8 mouse cellular contexts compared by ENCODE assay signal in genomic region chr14:27066171-27066929, GRCm38 (mm10). TPM values are rescaled to one million over a fixed set of nuclear protein-coding genes. Genes with fewer than 3 reads are reported as not detected.
A peak's percentile ranks its signal among the peaks of the same experiment; 100 is the strongest.
DNase-seq lines count a peak whose midpoint lies in the region; ATAC-seq lines count a peak whose summit lies in the region.

No protein-coding gene starts in this region.

- no peak overlapping the region for H3K9ac ChIP-seq in forebrain, embryonic 13.5 days
- no peak overlapping the region for H3K9ac ChIP-seq in hindbrain, embryonic 15.5 days
- H3K9ac ChIP-seq in midbrain, embryonic 11.5 days (ENCODE audit: low read length) = peak overlapping the region; percentile 2; the same call in 1 of the 2 replicates

- 5% methylated on average over 9 of the region's 9 CpGs for WGBS in forebrain, embryonic 13.5 days
- WGBS in hindbrain, embryonic 15.5 days = 16% methylated on average over 9 of the region's 9 CpGs
- WGBS in midbrain, embryonic 11.5 days = 6% methylated on average over 9 of the region's 9 CpGs

- H3K27me3 ChIP-seq in forebrain, embryonic 13.5 days = no peaks in the 10 kb centered on the region
- H3K27me3 ChIP-seq in hindbrain, embryonic 15.5 days = no peaks in the 10 kb centered on the region
- H3K27me3 ChIP-seq in midbrain, embryonic 11.5 days (ENCODE audit: control insufficient read depth, insufficient read depth, low read length) = peaks cover 2% of the 10 kb centered on the region

- H3K9me3 ChIP-seq in forebrain, embryonic 13.5 days (replicated peaks) = no peaks in the 10 kb centered on the region
- no peaks in the 10 kb centered on the region for H3K9me3 ChIP-seq in hindbrain, embryonic 15.5 days
- H3K9me3 ChIP-seq in midbrain, embryonic 11.5 days (ENCODE audit: control insufficient read depth, low read length) = no peaks in the 10 kb centered on the region

- H3K27ac ChIP-seq in forebrain, embryonic 13.5 days = peak overlapping the region; percentile 40; the same call in 1 of the 2 replicates
- no peak overlapping the region for H3K27ac ChIP-seq in hindbrain, embryonic 15.5 days (replicated peaks)
- peak overlapping the region; percentile 64 for H3K27ac ChIP-seq in midbrain, embryonic 11.5 days (ENCODE audit: low read depth, low read length)

- H3K4me3 ChIP-seq in forebrain, embryonic 13.5 days = no peak overlapping the region
- H3K4me3 ChIP-seq in hindbrain, embryonic 15.5 days = no peak overlapping the region
- no peak overlapping the region for H3K4me3 ChIP-seq in midbrain, embryonic 11.5 days (ENCODE audit: low read depth, low read length)

- peak; percentile 18 for DNase-seq in adrenal gland, postnatal 14 days
- no peak for DNase-seq in adrenal gland, postnatal 36 days
- peak; percentile 93 for DNase-seq in midbrain, embryonic 11.5 days (ENCODE audit: low spot score, missing footprints)
- DNase-seq in spleen, postnatal 36 days (ENCODE audit: low spot score in 2 of 2) = no peak
- no peak for DNase-seq in adrenal gland, adult (ENCODE audit: inconsistent age in 2 of 2, low spot score in 1 of 2)

- no peaks in the 10 kb centered on the region for H3K36me3 ChIP-seq in forebrain, embryonic 13.5 days (ENCODE audit: poor library complexity, severe bottlenecking)
- H3K36me3 ChIP-seq in hindbrain, embryonic 15.5 days = no peaks in the 10 kb centered on the region
- H3K36me3 ChIP-seq in midbrain, embryonic 11.5 days (ENCODE audit: control insufficient read depth, insufficient read depth, low read length) = no peaks in the 10 kb centered on the region

- H3K4me2 ChIP-seq in forebrain, embryonic 13.5 days = peak overlapping the region; percentile 32
- no peak overlapping the region for H3K4me2 ChIP-seq in hindbrain, embryonic 15.5 days
- peak overlapping the region; percentile 19; the same call in 1 of the 2 replicates for H3K4me2 ChIP-seq in midbrain, embryonic 11.5 days

- peak; percentile 67; the same call in 1 of the 2 replicates for ATAC-seq in forebrain, embryonic 13.5 days
- ATAC-seq in hindbrain, embryonic 15.5 days (ENCODE audit: low FRiP score, low read depth) = peak; percentile 60; the same call in 1 of the 2 replicates
- ATAC-seq in midbrain, embryonic 11.5 days (ENCODE audit: low FRiP score) = peak; percentile 81
- ATAC-seq in megakaryocyte-erythroid progenitor cell, adult 5-6 weeks (replicated peaks; ENCODE audit: low FRiP score, low TSS enrichment, poor library complexity, severe bottlenecking) = no peak

- peaks cover 45% of the 10 kb centered on the region for H3K4me1 ChIP-seq in forebrain, embryonic 13.5 days
- peaks cover 46% of the 10 kb centered on the region for H3K4me1 ChIP-seq in hindbrain, embryonic 15.5 days (replicated peaks)
- H3K4me1 ChIP-seq in midbrain, embryonic 11.5 days (ENCODE audit: control insufficient read depth, insufficient read depth, low read length) = peaks cover 29% of the 10 kb centered on the region

RNA-seq across cellular contexts. Expression of gene Il17rd, which starts 27.6 kb away (rescaled TPM):
- total RNA-seq in adrenal gland, postnatal 14 days (2021) = 3.6 and 5.2 TPM in 2 replicates
- total RNA-seq in adrenal gland, postnatal 36 days (2021) = 1 to 10 TPM; 2.9 to 3.4 TPM
- polyA plus RNA-seq in forebrain, embryonic 13.5 days (2015; fragmentation: Nextera tagmentation; extraction: Ambion mirVana) = 1.9 and 2.3 TPM in 2 replicates
- 2.7 and 3.2 TPM in 2 replicates for polyA plus RNA-seq in hindbrain, embryonic 15.5 days (2015; fragmentation: Nextera tagmentation; extraction: Ambion mirVana)
- 3.3 and 4.7 TPM in 2 replicates for polyA plus RNA-seq in midbrain, embryonic 11.5 days (2014; fragmentation: Nextera tagmentation; extraction: Ambion mirVana)
- 1.2 TPM in 1 of 2 replicates, not detected in the other for total RNA-seq in megakaryocyte-erythroid progenitor cell, adult 5-6 weeks (2014; fragmentation: Nextera tagmentation)
- total RNA-seq in megakaryocyte-erythroid progenitor cell, adult 5-6 weeks (2017) = not detected in 2 replicates

RNA-seq across cellular contexts. Expression of gene Arhgef3, which starts 48.3 kb away (rescaled TPM):
- 34.2 and 43.5 TPM in 2 replicates for total RNA-seq in adrenal gland, postnatal 14 days (2021)
- 10 to 100 TPM; 29.9 to 44.1 TPM for total RNA-seq in adrenal gland, postnatal 36 days (2021)
- polyA plus RNA-seq in forebrain, embryonic 13.5 days (2015; fragmentation: Nextera tagmentation; extraction: Ambion mirVana) = 1.5 and 1.6 TPM in 2 replicates
- polyA plus RNA-seq in hindbrain, embryonic 15.5 days (2015; fragmentation: Nextera tagmentation; extraction: Ambion mirVana) = 11.0 and 12.7 TPM in 2 replicates
- polyA plus RNA-seq in midbrain, embryonic 11.5 days (2014; fragmentation: Nextera tagmentation; extraction: Ambion mirVana) = 2.2 and 2.6 TPM in 2 replicates
- 3.2 and 4.5 TPM in 2 replicates for total RNA-seq in megakaryocyte-erythroid progenitor cell, adult 5-6 weeks (2014; fragmentation: Nextera tagmentation)
- 4.4 and 6.7 TPM in 2 replicates for total RNA-seq in megakaryocyte-erythroid progenitor cell, adult 5-6 weeks (2017)

Comparison
In these comparisons a context has a peak if more than half of its experiments do, and no peak if none do; other contexts are left out.
1. DNase-seq: peak in adrenal gland, postnatal 14 days (single experiment) and midbrain, embryonic 11.5 days (single experiment); none in adrenal gland, postnatal 36 days (0 of 2), spleen, postnatal 36 days (0 of 2) and adrenal gland, adult (0 of 2).